Mouse (Mus musculus) neural tube, embryonic 11.5 days (tissue): ENCODE measurements at regions not wholly inside any gene's neighbourhood (a gene's known extent, or its start where the extent isn't known, plus 50 kb on each side); places are given as distances from the start of the nearest gene placed in this dataset.

ENCODE experiments used
- ATAC-seq: fragments of 200-750 bp; cut with Nextera tagmentation; 2 replicates; pipeline ENCODE4 v1.8.0; 2017; ENCODE audit warnings: moderate number of reproducible peaks, mild to moderate bottlenecking, moderate TSS enrichment, moderate library complexity; ENCODE audit not compliant: insufficient read depth, low FRiP score, low TSS enrichment
- DNase-seq: peaks from one replicate; pipeline ENCODE4 v3.0.0-alpha.2; 2015; ENCODE audit warnings: low spot score
- H3K27ac ChIP-seq: fragments of 300-500 bp; sonication (generic); 2 replicates; pipeline ENCODE4 v1.5.1; 2014; ENCODE audit warnings: low read depth, mild to moderate bottlenecking, low read length
- H3K27me3 ChIP-seq: fragments of 300-500 bp; sonication (generic); 2 replicates; pipeline ENCODE4 v1.6.1; 2014; ENCODE audit warnings: mild to moderate bottlenecking, low read length, mixed read lengths; ENCODE audit not compliant: control insufficient read depth, insufficient read depth
- H3K36me3 ChIP-seq: fragments of 300-500 bp; sonication (generic); 2 replicates; pipeline ENCODE4 v1.6.1; 2014; ENCODE audit warnings: mild to moderate bottlenecking, low read length, moderate library complexity, mixed read lengths; ENCODE audit not compliant: control insufficient read depth, insufficient read depth
- H3K4me1 ChIP-seq: fragments of 300-500 bp; sonication (generic); 2 replicates; pipeline ENCODE4 v1.6.1; 2014; ENCODE audit warnings: low read length, mixed read lengths; ENCODE audit not compliant: control insufficient read depth, insufficient read depth
- H3K4me2 ChIP-seq: fragments of 300-500 bp; sonication (generic); 2 replicates; pipeline ENCODE4 v1.6.1; 2014; ENCODE audit warnings: low read depth, mild to moderate bottlenecking, moderate library complexity
- H3K4me3 ChIP-seq: fragments of 300-500 bp; sonication (generic); 2 replicates; pipeline ENCODE4 v1.5.1; 2014; ENCODE audit warnings: low read depth, low read length
- H3K9ac ChIP-seq: fragments of 300-500 bp; sonication (generic); 2 replicates; pipeline ENCODE4 v1.6.1; 2014; ENCODE audit warnings: mild to moderate bottlenecking, low read length
- H3K9me3 ChIP-seq: fragments of 300-500 bp; sonication (generic); 2 replicates; pipeline ENCODE4 v1.6.1; 2016; ENCODE audit warnings: low read length; ENCODE audit not compliant: control insufficient read depth
- WGBS: fragments of 180-500 bp; shearing (Covaris S2); extraction: QIAGEN DNeasy Blood & Tissue Kit; methylation state at CpG from one replicate; pipeline ENCODE4 v1.1.7; 2014; 5-methylcytosine and 5-hydroxymethylcytosine counted together

- no peak for DNase-seq
- no peaks in the 10 kb centered on the region for H3K4me1 ChIP-seq
- H3K36me3 ChIP-seq = no peaks in the 10 kb centered on the region
- H3K9me3 ChIP-seq = no peaks in the 10 kb centered on the region
- H3K27me3 ChIP-seq = no peaks in the 10 kb centered on the region
- ATAC-seq = no peak
- no peak overlapping the region for H3K9ac ChIP-seq
- H3K4me2 ChIP-seq = no peak overlapping the region
- H3K4me3 ChIP-seq = no peak overlapping the region
- no peak overlapping the region for H3K27ac ChIP-seq
- 88% methylated on average over 13 of the region's 13 CpGs for WGBS
Observed at GRCm38 (mm10) chr6:52470831-52471230, 157.5 kb downstream of the Evx1 start.

- no peak for ATAC-seq
- Histone ChIP-seq H3K36me3 (no peaks in the 10 kb centered on the region), H3K9ac (no peak overlapping the region), H3K4me1 (no peaks in the 10 kb centered on the region), H3K4me3 (no peak overlapping the region), H3K27me3 (no peaks in the 10 kb centered on the region), H3K9me3 (no peaks in the 10 kb centered on the region), H3K4me2 (no peak overlapping the region), H3K27ac (no peak overlapping the region)
- DNase-seq = no peak
- WGBS = 100% methylated on average over 1 of the region's 1 CpGs
Observed at GRCm38 (mm10) chr6:52471384-52471957, 158.2 kb downstream of the Evx1 start.

- ATAC-seq (no peak), DNase-seq (no peak)
- H3K27ac ChIP-seq = no peak overlapping the region
- H3K4me2 ChIP-seq = no peak overlapping the region
- H3K36me3 ChIP-seq = no peaks in the 10 kb centered on the region
- H3K9ac ChIP-seq = no peak overlapping the region
- H3K27me3 ChIP-seq = no peaks in the 10 kb centered on the region
- WGBS = 84% methylated on average over 4 of the region's 4 CpGs
- H3K4me1 ChIP-seq = no peaks in the 10 kb centered on the region
- no peak overlapping the region for H3K4me3 ChIP-seq
- no peaks in the 10 kb centered on the region for H3K9me3 ChIP-seq
Observed at GRCm38 (mm10) chr6:52472008-52472407, 158.7 kb downstream of the Evx1 start.

- WGBS = 73% methylated on average over 12 of the region's 12 CpGs
- no peak for DNase-seq
Observed at GRCm38 (mm10) chr6:52473042-52473589, 159.8 kb downstream of the Evx1 start.

GRCm38 (mm10) chr6:52473924-52474323 lies 160.6 kb downstream of the Evx1 start:
- no peak overlapping the region for H3K27ac ChIP-seq
- no peak overlapping the region for H3K9ac ChIP-seq
- no peak for DNase-seq
- no peak overlapping the region for H3K4me2 ChIP-seq
- no peaks in the 10 kb centered on the region for H3K27me3 ChIP-seq
- H3K4me1 ChIP-seq = no peaks in the 10 kb centered on the region
- WGBS = 47% methylated on average over 11 of the region's 11 CpGs
- no peak for ATAC-seq
- no peaks in the 10 kb centered on the region for H3K9me3 ChIP-seq
- H3K36me3 ChIP-seq = no peaks in the 10 kb centered on the region
- no peak overlapping the region for H3K4me3 ChIP-seq

More at GRCm38 (mm10) chr6:52473042-52473589, 159.8 kb downstream of the Evx1 start:
- ATAC-seq = no peak
- Histone ChIP-seq H3K9ac (no peak overlapping the region), H3K9me3 (no peaks in the 10 kb centered on the region), H3K4me3 (no peak overlapping the region), H3K36me3 (no peaks in the 10 kb centered on the region), H3K27me3 (no peaks in the 10 kb centered on the region), H3K4me2 (no peak overlapping the region), H3K27ac (no peak overlapping the region), H3K4me1 (no peaks in the 10 kb centered on the region)

- H3K4me1 ChIP-seq = no peaks in the 10 kb centered on the region
- H3K36me3 ChIP-seq = no peaks in the 10 kb centered on the region
- H3K4me3 ChIP-seq = no peak overlapping the region
- no peaks in the 10 kb centered on the region for H3K9me3 ChIP-seq
- no peak overlapping the region for H3K27ac ChIP-seq
- no peak for ATAC-seq
- 87% methylated on average over 8 of the region's 8 CpGs for WGBS
- no peak overlapping the region for H3K4me2 ChIP-seq
- DNase-seq = no peak
- H3K9ac ChIP-seq = no peak overlapping the region
- H3K27me3 ChIP-seq = no peaks in the 10 kb centered on the region
Observed at GRCm38 (mm10) chr6:52475676-52476075, 162.4 kb downstream of the Evx1 start.

GRCm38 (mm10) chr6:52476907-52477306 lies 163.3 kb downstream of the Hibadh start:
- H3K36me3 ChIP-seq = no peaks in the 10 kb centered on the region
- ATAC-seq (no peak), DNase-seq (no peak)
- WGBS = 60% methylated on average over 7 of the region's 7 CpGs
- H3K9ac ChIP-seq = no peak overlapping the region
- H3K4me2 ChIP-seq = no peak overlapping the region
- H3K27me3 ChIP-seq = no peaks in the 10 kb centered on the region
- no peak overlapping the region for H3K4me3 ChIP-seq
- no peaks in the 10 kb centered on the region for H3K4me1 ChIP-seq
- H3K9me3 ChIP-seq = no peaks in the 10 kb centered on the region
- H3K27ac ChIP-seq = no peak overlapping the region

GRCm38 (mm10) chr6:52477380-52477779 lies 162.8 kb downstream of the Hibadh start:
- Histone ChIP-seq H3K27me3 (no peaks in the 10 kb centered on the region), H3K27ac (no peak overlapping the region), H3K4me1 (no peaks in the 10 kb centered on the region), H3K4me3 (no peak overlapping the region), H3K4me2 (no peak overlapping the region), H3K9me3 (no peaks in the 10 kb centered on the region), H3K9ac (no peak overlapping the region), H3K36me3 (no peaks in the 10 kb centered on the region)
- ATAC-seq (no peak), DNase-seq (no peak)
- 83% methylated on average over 7 of the region's 7 CpGs for WGBS

GRCm38 (mm10) chr6:52478624-52479023 lies 161.6 kb downstream of the Hibadh start:
- Histone ChIP-seq H3K4me2 (no peak overlapping the region), H3K9me3 (no peaks in the 10 kb centered on the region), H3K27me3 (no peaks in the 10 kb centered on the region), H3K36me3 (no peaks in the 10 kb centered on the region), H3K9ac (no peak overlapping the region), H3K27ac (no peak overlapping the region), H3K4me1 (no peaks in the 10 kb centered on the region), H3K4me3 (no peak overlapping the region)
- WGBS = 94% methylated on average over 2 of the region's 2 CpGs
- no peak for ATAC-seq
- no peak for DNase-seq
